Mouse (Mus musculus) heart, adult 9 months (tissue): ENCODE results near the gene Pprc1.

ENCODE experiments used
- DNase-seq, 2 experiments: peaks; one replicate each; pipeline ENCODE4 v3.0.0; 2022; ENCODE audit warnings: low spot score in 2 of 2

Gene Pprc1

GRCm38 (mm10) chr19:46033911-46034310, 10.8 kb upstream of the Pprc1 start:
- DNase-seq: no peak

GRCm38 (mm10) chr19:46035971-46036370, 8.7 kb upstream of the Pprc1 start:
- no peak for DNase-seq

- no peak for DNase-seq
These were observed 8.0 kb upstream of the Pprc1 start for GRCm38 (mm10) chr19:46036477-46037242.

GRCm38 (mm10) chr19:46037243-46037924, 7.3 kb upstream of the Pprc1 start:
- no peak for DNase-seq

DNA sequence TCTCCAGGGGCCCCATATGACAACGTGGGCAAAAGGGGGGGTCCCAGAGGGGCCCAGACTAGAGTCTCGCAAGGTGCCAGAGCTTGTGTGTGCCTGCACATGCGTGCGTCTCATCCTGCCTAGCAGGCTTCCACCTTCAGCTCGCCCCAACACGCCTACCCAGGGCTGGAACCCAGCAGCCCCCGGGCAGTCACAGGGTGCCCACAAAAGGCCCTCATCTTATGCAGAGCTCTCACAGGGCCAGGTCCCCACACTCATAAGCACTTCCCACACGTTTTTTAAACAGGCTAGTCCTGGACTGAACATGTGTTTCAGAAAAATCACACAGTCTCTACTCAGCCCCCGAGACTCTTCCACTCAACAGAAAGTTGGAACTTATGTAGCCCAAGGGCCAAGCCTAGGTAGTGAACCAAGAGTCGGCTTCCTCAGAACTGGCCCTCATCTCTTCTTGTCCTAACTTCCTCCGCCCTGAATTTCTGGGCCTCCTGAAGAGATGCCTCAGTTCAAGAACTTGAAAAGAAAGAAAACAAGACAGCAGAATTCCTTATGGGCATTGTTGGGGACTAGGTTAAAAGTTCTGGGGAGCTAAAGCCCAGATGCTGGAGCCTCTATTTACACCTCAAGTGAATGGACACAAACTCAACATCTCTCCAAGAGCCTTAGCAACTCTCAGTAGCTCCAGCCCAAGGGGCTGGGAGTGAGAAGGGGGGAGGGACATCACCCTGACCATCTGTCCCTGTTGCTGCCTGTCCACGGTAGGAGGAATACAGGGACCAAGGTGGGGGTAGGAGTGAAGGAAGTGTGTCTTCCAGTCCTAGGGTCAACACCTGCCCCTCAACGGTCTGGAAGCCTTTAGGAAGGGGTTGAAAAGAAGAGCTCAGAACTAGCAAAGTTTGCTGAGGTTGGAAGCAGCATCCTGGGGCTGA, 6.5 kb upstream of the Pprc1 start:
- no peak for DNase-seq

- DNase-seq: no peak
These were observed 5.8 kb upstream of the Pprc1 start for GRCm38 (mm10) chr19:46038851-46039260.

DNA sequence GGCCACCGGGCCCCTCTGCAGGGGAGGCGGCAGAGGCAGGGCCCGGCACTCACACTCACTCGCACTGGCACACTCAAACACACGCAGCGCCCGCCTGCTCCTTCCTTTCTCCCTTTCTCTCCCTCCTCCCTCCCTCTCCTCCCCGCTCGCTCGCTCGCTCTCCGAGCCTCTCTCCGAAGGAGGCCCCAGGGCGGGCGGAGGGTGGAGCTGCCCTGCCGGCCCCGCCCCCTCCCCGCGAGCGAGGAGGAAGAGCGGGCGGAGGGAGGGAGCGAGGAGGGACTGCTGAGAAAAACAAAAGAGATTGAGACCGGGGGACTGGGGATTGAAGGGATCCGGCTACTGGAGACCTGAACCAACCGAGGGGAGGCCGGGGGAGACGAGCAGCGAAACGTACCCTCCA, 5.2 kb upstream of the Pprc1 start:
- peak; percentile 78 to 86 for DNase-seq

DNA sequence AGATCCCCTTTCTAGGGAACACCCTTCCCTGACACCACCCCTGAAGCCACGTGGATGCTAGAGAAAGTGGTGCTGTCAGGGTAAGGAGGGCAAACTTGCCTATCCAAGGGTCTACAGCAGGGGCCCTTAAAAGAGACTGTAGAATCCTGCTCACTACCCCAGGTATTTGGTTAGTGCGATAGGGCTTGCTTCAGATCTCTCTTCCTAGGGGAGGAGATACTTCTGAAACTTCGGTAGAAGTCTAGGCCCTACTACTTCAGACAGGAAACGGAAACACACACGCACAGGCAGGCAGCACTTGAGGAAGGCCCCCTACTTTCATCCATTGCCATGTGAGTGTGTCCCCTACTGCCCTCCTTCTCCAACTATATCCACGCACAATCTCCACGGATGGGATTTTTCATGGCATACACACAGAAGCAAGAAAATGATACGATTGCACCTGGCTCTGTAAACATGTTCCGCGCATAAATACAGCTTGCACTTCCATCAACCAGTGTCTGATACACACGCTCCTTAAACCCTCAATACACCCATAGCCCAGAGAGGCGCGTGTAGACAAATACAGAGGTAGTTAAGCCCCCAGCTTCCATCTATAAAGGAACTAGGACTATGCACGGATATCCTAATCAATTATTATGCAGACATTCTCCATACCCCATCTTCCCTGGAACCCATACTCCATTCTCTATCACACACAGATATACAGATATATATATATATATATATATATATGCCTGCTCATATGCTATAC, 4.4 kb upstream of the Pprc1 start:
- DNase-seq: no peak

- DNase-seq: no peak
These were observed 3.3 kb upstream of the Pprc1 start for GRCm38 (mm10) chr19:46041299-46041932.

GRCm38 (mm10) chr19:46041933-46042475, 2.7 kb upstream of the Pprc1 start:
- peak; percentile 75 to 83 for DNase-seq

DNA sequence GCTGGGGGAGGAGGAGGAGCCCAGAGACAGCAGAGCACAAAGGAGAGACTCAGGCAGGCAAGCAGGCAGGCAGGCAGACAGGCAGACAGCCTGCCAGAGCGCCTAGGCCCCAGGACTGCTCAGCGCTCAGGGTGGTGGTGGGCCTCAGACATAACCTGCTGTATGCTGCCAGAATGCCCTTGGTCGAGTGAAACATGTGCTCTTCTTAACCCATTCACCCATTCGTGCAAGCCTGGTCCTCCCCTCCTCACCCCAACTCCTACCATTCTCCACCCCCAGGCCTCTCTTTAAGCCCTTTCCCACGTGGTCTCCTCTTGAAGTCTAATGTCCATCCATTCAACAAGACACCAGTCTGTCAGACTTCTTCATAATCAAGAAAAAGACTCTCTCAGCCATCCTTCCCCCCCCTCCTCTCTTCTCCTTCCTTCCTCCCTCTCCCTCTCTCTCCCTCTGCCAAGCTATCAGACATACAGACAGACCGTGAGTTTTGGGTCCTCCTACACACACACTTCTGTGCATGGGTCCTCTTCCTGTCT, 2.1 kb upstream of the Pprc1 start:
- DNase-seq: no peak

DNA sequence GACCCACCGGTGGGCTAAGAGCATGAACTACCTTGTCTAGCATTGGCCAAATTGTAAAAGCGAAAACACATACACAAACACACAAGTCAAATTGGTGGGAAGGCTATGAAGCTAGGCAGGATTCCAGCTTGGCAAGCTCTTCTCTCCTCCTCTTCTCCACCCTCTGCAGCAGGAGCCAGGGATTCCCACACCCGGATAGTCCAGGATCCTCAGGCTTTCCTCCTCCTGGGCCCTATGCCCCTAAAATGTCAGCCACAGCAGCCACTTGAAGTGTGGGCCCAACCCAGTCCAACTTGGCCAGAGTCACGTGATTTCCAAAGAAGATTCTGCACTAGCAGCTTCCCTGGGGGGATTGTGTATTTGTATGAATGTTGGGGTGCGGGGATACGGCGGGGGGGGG, 1.3 kb upstream of the Pprc1 start:
- peak in 1 of 2 experiments; percentile 59 for DNase-seq

- peak; percentile 92 to 93 for DNase-seq
These were observed 458 bp downstream of the Pprc1 start, which contains the start of gene Ldb1 for GRCm38 (mm10) chr19:46044993-46045695. Ldb1 (minus strand) TSS chr19:46045214.

- DNase-seq: peak; percentile 77 to 87
These were observed 1.1 kb downstream of the Pprc1 start for GRCm38 (mm10) chr19:46045696-46046311.

DNA sequence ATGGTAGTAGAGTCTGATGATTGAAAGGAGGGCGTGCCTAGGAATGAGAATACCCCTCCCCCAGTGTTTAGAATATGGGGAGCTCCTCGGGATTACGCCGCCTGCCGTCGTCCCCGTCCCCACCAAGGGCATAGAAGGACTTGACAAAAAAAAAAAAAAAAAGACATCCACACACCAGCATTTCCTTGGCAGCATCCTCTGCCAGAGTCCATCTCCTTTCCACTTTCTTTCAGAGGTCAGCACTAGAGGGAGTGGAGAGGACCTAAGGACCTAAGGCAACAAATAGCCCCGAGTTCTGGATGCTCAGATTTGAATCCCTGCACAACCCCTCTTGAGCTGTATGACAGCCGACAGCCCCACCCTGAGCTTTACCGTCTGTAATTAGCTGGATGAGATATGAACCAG, 1.9 kb downstream of the Pprc1 start:
- DNase-seq: no peak

DNA sequence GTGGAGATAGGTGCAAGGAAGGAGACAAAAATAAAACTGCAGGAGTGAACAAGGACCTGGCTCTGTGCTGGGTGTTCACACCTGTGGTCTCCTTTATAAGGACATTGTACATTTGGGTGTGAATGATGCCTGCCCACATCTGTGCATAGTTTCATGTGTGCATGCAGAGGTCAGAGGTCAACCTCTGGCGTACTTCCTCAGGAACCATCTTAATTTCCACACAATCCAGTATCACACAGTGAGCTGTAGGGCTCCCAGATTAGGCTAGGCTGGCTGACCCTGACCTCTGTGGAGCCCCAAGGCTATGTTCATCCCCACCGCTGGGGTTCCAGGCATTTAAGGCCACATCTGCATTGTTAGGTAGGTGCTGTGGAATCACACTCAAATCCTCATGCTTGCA, 2.7 kb downstream of the Pprc1 start:
- no peak for DNase-seq

GRCm38 (mm10) chr19:46049129-46049528, 4.4 kb downstream of the Pprc1 start:
- no peak for DNase-seq

- DNase-seq: no peak
These were observed 5.8 kb downstream of the Pprc1 start for GRCm38 (mm10) chr19:46050462-46050861.

DNA sequence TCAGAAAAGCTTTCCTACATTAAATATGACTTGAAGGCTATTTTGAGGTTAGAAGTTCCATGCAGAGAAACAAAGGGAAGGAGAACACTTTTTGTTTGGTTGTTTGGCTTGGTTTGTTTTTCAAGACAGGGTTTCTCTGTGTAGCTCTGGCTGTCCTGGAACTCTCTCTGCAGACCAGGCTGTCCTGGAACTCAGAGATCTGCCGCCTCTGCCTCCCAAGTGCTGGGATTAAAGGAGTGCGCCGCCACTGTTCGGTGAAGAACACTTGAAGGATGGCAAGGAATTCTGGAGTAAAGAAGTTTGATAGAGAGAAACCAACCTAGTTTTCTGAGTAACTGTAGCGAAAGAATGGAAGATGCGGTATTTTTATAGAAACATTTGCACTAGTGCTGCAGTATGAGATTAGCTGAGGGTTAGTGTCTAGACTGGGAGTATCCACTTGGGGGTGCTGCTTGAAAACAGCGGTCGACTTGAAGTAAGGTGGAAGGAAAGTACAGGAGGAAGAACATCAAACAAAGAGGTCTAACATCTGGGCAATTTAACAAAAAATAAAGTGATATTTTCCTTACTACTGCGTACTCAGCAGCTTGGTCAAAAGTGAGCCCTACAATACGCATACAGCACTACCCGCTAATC, 11.2 kb downstream of the Pprc1 start:
- no peak for DNase-seq
